Mouse (Mus musculus) Patski (cell line): ENCODE results near the gene Samd4. TPM values are rescaled to one million over a fixed set of nuclear protein-coding genes. Genes with fewer than 3 reads are reported as not detected.

Source experiments
- ATAC-seq: fragments of 100-300 bp; one replicate; pipeline ENCODE4 v1.8.0; 2021
- CTCF ChIA-PET: fragments of 350-600 bp; sonication (Branson Sonifier 250); formaldehyde crosslinking; loops from one replicate; lab custom pipeline; 2022; ENCODE audit warnings: inconsistent platforms; lab: Charles Lee
- POLR2A ChIA-PET: fragments of 350-600 bp; sonication (Branson Sonifier 250); formaldehyde crosslinking; loops from one replicate; lab custom pipeline; 2022; ENCODE audit warnings: antibody characterized with exemption, inconsistent platforms; lab: Charles Lee
- DNase-seq: peaks from one replicate; pipeline ENCODE4 v3.0.0-alpha.2; 2011; ENCODE audit warnings: low read depth, low spot score
- H3K27me3 ChIP-seq: fragments of 371-371 bp; one replicate; pipeline ENCODE4 v1.5.1; 2021
- CTCF ChIP-seq: fragments of 100-300 bp; IDR thresholded peaks from one replicate; pipeline ENCODE4 v1.5.1; 2021
- in situ Hi-C: fragments of 300-500 bp; cut with MboI; formaldehyde crosslinking; loops from 3 replicates; pipeline ENCODE4 v1.11.1; 2018; ENCODE audit warnings: low pct_unique_long_range_greater_than_20kb, mixed read lengths
- polyA plus RNA-seq: library from polyadenylated mRNA; unstranded; gene quantifications from one replicate; pipeline ENCODE4 v1.2.3, GENCODE M21; 2021

The Samd4 gene
- polyA plus RNA-seq, 1 experiment from 2014 or later = 27.8 TPM

DNA sequence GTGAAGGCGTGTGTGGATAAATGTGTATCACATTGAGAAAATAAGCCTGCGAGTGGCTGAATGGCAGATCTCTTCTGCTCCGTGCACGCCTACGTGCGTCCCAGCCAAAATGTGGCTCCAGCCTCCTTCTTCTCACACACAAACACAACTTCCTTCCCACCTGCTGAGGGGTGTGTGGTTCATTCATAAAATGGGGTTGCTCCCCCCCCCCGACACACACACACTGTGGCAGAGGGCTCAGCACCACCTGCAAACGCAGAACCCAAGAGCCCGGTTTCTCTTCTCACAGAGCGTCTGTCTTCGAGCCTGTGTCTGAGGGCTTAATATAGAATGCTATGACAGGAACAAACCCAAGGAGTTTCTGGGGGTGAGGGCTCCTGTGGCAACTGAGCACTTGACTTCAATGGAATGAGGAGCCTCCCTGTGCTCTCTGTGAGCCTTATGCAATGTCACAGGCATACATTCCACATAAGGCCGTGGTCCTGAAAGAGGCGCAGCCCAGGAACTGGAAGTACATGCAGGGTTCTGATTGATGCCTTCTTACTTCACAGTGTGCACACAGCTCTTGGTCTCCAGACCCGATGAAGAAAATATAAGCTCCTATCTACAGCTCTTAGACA is 194.4 kb downstream of the Samd4 start:
- ChIA-PET CTCF (no interaction called here), POLR2A (no interaction called here)
- H3K27me3 ChIP-seq = no peaks in the 10 kb centered on the region
- ATAC-seq (no peak), DNase-seq (no peak)
- TF ChIP-seq CTCF = no peak
- in situ Hi-C loops = no loop called here

DNA sequence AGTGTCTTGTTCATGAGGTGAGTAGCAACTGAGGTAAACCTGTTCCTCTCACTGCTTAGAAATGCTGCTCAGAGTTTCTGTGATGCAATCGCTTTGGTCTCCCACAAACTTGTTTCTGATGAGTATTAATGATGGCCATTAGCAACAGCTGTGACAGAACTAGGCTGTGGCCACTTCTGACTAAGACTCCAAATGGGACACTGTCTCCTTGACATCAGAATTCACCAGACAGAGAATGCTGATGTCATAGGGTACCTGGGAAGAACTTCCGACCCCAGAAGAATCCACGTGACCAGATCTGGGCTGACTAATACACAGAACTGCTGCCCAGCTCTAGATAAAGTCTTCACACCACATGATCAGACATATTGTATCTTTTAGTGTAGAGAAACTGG is 194.9 kb downstream of the Samd4 start:
- ChIA-PET POLR2A (no interaction called here), CTCF (no interaction called here)
- DNase-seq = no peak
- in situ Hi-C loops = no loop called here
- TF ChIP-seq CTCF = no peak
- no peaks in the 10 kb centered on the region for H3K27me3 ChIP-seq
- no peak for ATAC-seq

DNA sequence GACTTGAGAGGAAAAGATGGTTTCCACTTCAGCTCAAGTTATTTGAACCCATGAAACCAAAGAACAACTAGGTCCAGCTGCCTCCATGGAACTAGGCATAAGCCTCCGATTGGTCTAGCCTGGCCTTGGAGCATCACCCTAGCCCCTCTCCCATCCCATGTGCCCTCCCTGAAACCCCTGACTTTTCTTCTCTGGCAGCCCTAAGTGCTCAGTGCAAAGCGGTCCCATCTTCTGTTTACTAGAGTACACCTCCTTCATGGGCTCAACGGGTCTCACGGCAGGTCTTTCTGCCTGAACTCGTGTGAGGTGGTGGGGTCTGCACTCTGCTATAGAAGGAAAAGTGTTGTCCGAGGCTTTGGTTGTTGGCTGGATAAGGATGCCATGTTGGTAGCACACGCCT is 197.3 kb downstream of the Samd4 start:
- DNase-seq (no peak), ATAC-seq (no peak)
- ChIA-PET CTCF (no interaction called here), POLR2A (interaction anchor here (1.1 kb wide), 1 partner anchor 69 kb away, joined by 3 read pairs; no protein-coding TSS in a partner anchor)
- in situ Hi-C loops = no loop called here
- no peak for TF ChIP-seq CTCF
- no peaks in the 10 kb centered on the region for H3K27me3 ChIP-seq

DNA sequence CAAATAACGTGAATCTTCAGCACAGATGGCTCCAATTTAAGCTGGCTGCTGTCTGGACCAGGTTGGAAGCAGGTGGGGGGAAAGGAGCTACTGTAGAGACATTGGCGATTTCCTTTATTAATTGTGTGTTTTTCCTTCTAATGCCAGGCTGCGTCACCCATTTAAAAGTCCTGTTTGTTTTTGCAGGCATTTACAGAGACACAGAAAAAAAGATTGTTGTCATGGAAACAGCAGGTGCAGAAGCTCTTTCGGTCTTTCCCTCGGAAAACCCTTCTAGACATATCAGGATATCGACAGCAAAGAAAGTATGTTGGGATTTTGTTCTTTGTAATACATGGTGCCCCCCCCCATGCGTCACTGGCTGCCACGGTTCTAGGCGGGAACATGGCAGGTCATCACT is 200.7 kb downstream of the Samd4 start:
- DNase-seq (no peak), ATAC-seq (no peak)
- H3K27me3 ChIP-seq = no peaks in the 10 kb centered on the region
- POLR2A ChIA-PET = interaction anchor here (0.7 to 0.8 kb wide), 3 partner anchors 63 to 1024 kb away, joined by 3 read pairs; no protein-coding TSS in a partner anchor
- in situ Hi-C loops = no loop called here
- no peak for TF ChIP-seq CTCF
- CTCF ChIA-PET = interaction anchor here (2.4 to 5.5 kb wide), 2 partner anchors 9 to 203 kb away, joined by 8 to 90 read pairs; partner anchors contain the start of gene Samd4

DNA sequence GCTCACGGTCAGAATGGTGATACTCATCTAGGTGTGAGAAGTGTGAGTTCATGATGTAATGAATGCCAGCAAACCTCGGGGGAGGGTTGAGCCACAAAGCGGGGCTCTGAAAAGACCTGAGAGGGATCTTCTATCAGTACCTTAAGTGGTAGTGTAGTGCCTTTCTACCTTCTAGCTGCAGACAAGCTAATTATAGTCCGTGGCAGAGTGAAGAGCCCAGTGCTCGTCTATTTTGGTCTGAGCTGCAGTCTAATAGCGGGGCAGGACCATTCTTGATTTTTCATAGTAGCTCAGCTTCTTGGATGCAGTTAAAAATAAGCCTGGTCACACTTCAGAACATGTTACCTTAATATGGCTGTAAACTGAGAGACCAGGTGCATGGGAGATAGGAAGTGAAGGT is 201.2 kb downstream of the Samd4 start:
- DNase-seq = no peak
- no peak for TF ChIP-seq CTCF
- in situ Hi-C loops = no loop called here
- no peaks in the 10 kb centered on the region for H3K27me3 ChIP-seq
- ATAC-seq = no peak
- POLR2A ChIA-PET = interaction anchor here (0.7 to 0.8 kb wide), 2 partner anchors 63 to 163 kb away, joined by 3 read pairs; no protein-coding TSS in a partner anchor
- CTCF ChIA-PET = interaction anchor here (2.4 to 5.5 kb wide), 2 partner anchors 9 to 203 kb away, joined by 8 to 90 read pairs; partner anchors contain the start of gene Samd4

DNA sequence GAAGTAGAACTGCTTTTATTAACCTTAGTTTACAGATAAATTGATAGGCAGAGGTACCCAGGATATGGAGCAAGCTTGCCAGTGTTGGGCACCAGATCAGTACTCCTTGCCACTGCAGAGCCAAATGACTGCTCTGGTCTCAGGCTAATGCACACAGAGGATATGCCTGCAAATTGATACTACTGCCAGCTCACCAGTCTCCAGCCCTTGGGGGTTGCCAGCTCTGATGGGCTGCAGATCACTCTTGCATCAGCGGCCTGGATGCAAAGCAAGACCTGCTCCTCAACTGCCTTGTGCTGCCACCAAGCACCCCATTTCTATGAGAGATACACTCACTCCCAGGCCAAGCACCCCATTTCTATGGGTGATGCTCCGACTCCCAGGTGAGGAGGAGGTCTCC is 202.0 kb downstream of the Samd4 start:
- H3K27me3 ChIP-seq = no peaks in the 10 kb centered on the region
- no peak for TF ChIP-seq CTCF
- ChIA-PET CTCF (interaction anchor here (2.4 to 5.5 kb wide), 2 partner anchors 10 to 204 kb away, joined by 8 to 90 read pairs; partner anchors contain the start of gene Samd4), POLR2A (no interaction called here)
- in situ Hi-C loops = loop anchor here (5.0 kb wide), 1 partner anchor 202 kb away; the partner anchor contains the start of gene Samd4
- ATAC-seq = no peak
- DNase-seq = no peak

DNA sequence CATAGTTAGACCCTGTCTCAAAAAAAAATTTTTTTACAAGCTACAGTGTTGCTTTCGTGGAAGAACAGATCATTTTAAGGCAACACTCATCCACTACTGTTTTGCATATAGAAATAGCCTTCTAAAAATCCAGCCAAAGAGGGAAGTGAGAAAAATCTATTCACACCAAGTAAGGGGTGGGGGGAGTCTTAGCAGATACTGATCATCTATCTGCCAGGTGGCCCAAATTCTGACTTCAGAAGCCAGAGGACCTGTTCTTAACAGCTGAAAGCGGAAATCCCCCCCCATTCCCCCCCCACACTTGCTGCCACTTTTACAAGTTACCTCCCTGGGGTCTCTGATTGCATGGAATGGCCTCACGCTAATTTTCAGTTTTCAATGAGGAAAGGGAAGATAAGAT is 203.5 kb downstream of the Samd4 start:
- CTCF ChIA-PET = interaction anchor here (0.8 to 5.5 kb wide), 19 partner anchors 10 to 243 kb away, joined by 3 to 90 read pairs (median 4); partner anchors contain the start of gene Samd4
- POLR2A ChIA-PET = no interaction called here
- no peaks in the 10 kb centered on the region for H3K27me3 ChIP-seq
- TF ChIP-seq CTCF = no peak
- ATAC-seq = no peak
- no peak for DNase-seq
- in situ Hi-C loops = loop anchor here (5.0 kb wide), 1 partner anchor 204 kb away; the partner anchor contains the start of gene Samd4

DNA sequence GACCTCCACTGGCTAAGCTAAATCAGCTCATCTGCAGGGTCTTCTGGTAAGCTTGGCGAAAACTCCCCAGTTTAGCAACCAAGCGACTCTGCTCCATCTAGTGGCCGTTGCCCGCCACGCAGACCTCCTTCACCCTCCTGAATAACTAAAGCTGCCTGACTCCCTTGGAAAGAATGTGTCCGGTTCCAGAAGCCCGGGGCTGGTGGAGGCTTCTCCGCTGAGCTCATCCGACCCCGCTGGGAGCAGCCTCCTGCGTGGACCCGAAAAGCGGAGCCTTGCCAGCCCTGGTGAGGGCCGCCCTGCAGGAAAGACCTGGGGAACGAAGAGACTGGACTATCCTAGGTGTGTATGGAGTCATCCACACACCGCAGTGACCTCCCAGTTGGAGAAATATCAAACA is 204.1 kb downstream of the Samd4 start:
- TF ChIP-seq CTCF = no peak
- ChIA-PET CTCF (interaction anchor here (0.8 to 5.5 kb wide), 29 partner anchors 10 to 253 kb away, joined by 3 to 90 read pairs (median 4); partner anchors contain the start of gene Samd4), POLR2A (interaction anchor here (1.2 kb wide), 1 partner anchor 204 kb away, joined by 8 read pairs; the partner anchor contains the start of gene Samd4)
- H3K27me3 ChIP-seq = no peaks in the 10 kb centered on the region
- in situ Hi-C loops = loop anchor here (5.0 kb wide), 1 partner anchor 204 kb away; the partner anchor contains the start of gene Samd4
- DNase-seq (peak; percentile 42), ATAC-seq (peak; percentile 97)

DNA sequence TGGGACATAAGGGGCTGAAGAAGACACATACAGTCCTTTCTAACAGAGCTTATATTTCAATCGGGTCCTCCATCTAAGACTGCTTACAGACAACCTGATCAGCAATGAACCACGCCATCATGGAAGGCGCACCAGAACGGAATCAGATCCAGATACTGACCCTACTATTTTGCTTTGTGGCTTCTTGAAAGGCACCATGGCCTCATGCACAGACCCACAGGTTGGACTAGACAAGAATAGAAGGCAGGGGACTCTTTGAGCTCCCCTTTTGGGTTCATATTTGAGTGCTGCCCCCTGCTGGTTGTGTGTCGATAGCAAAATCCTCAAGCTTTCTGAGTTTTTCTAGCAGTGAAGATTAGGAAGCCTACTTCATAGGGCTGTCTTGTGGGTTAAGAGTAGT is 204.5 kb downstream of the Samd4 start:
- H3K27me3 ChIP-seq = no peaks in the 10 kb centered on the region
- TF ChIP-seq CTCF = no peak
- ATAC-seq (peak; percentile 42), DNase-seq (peak; percentile 24)
- in situ Hi-C loops = loop anchor here (5.0 kb wide), 1 partner anchor 205 kb away; the partner anchor contains the start of gene Samd4
- ChIA-PET CTCF (interaction anchor here (0.8 to 5.5 kb wide), 28 partner anchors 9 to 253 kb away, joined by 3 to 90 read pairs (median 4); partner anchors contain the start of gene Samd4), POLR2A (interaction anchor here (1.2 kb wide), 1 partner anchor 204 kb away, joined by 8 read pairs; the partner anchor contains the start of gene Samd4)

DNA sequence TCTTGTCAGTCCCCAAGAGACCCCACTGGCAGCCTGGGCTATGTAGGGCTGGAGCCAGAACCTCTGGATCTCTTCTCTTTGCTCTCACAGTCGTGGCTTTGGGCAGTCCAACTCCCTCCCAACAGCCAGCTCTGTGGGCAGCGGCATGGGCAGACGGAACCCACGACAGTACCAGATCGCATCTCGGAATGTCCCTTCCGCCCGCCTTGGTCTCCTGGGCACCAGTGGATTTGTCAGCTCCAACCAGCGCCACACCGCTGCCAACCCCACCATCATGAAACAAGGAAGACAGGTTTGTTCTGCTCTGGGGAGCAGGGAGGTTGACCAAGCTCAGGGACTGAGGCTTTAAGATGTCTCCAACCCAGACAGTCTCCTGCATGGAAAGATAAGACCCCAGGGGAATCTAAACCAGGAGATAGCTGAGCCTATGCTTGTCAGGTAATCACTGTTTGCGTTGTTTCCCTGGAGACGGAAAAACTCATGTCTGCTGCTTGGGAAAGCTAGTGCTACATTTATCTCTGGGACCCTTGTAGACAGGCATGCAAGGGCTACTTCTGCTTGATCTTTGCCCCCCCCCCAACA is 205.1 kb downstream of the Samd4 start:
- ATAC-seq (no peak), DNase-seq (no peak)
- in situ Hi-C loops = loop anchor here (5.0 kb wide), 1 partner anchor 205 kb away; the partner anchor contains the start of gene Samd4
- CTCF ChIA-PET = interaction anchor here (0.8 to 5.5 kb wide), 18 partner anchors 9 to 254 kb away, joined by 3 to 90 read pairs (median 4); partner anchors contain the start of gene Samd4
- POLR2A ChIA-PET = interaction anchor here (0.6 to 1.2 kb wide), 2 partner anchors 11 to 205 kb away, joined by 3 to 8 read pairs; partner anchors contain the start of gene Samd4
- no peaks in the 10 kb centered on the region for H3K27me3 ChIP-seq
- TF ChIP-seq CTCF = no peak
